In the genomic region with DNA sequence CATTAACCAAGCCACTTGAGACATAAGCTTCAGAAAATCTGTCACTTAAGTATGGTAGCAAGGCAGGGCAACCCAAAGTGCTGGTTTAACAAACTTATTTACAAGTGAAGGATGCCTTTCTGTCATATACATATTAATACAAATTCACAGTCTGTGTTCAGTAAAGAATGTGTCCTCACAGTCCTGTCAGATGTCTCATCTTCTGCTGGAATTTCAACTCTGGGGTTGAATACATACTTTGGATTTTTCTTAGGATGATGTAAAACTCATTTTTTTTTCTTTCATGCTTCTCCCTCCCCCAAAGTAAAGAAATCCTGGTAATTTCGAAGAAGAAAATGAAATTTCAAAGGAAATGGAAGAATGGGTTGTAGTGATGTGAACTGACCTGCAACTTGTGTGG, we compare ENCODE assay signal across 31 mouse cellular contexts. TPM values are rescaled to one million over a fixed set of nuclear protein-coding genes. Genes with fewer than 3 reads are reported as not detected.
"Had no signal": no experiment of that assay in that cellular context is flagged by ENCODE, and none has a peak within 500 bp of the region (broad histone marks: within the 10 kb centered on the region; RNA-seq: fewer than 3 reads in every experiment).

No protein-coding gene starts in this region.

- H3K4me3 ChIP-seq: heart, embryonic 12.5 days; heart, embryonic 13.5 days; heart, embryonic 15.5 days; hindbrain, embryonic 10.5 days; hindbrain, embryonic 12.5 days; hindbrain, embryonic 13.5 days; hindbrain, embryonic 15.5 days; intestine, embryonic 15.5 days; kidney, embryonic 15.5 days; layer of hippocampus, adult 2 months; left cerebral cortex, adult 2 months had no signal

- H3K27ac ChIP-seq: heart, embryonic 13.5 days; heart, embryonic 15.5 days; hindbrain, embryonic 10.5 days; hindbrain, embryonic 12.5 days; hindbrain, embryonic 13.5 days; hindbrain, embryonic 14.5 days; hindbrain, embryonic 15.5 days; hindbrain, postnatal 0 days; intestine, embryonic 15.5 days; kidney, embryonic 15.5 days; kidney, postnatal 0 days; layer of hippocampus, adult 2 months; left cerebral cortex, adult 2 months had no signal

- H3K4me1 ChIP-seq: heart, embryonic 15.5 days; hindbrain, embryonic 10.5 days; hindbrain, embryonic 12.5 days; hindbrain, embryonic 15.5 days; intestine, embryonic 15.5 days; kidney, embryonic 15.5 days had no signal

- DNase-seq: heart, postnatal 10 days; heart, postnatal 14 days; heart, postnatal 36 days; heart, postnatal 4 days; kidney, adult 11 months; kidney, adult 18-20 months; kidney, adult 2 months; kidney, adult 8-10 months; kidney, adult 9 months; kidney, postnatal 10 days; kidney, postnatal 14 days; kidney, postnatal 25 days; kidney, postnatal 36 days; kidney, postnatal 4 days; layer of hippocampus, adult 9-11 months; layer of hippocampus, postnatal 36 days had no signal

RNA-seq across cellular contexts. Expression of a gene that starts 34.8 kb away (rescaled TPM):
- total RNA-seq: hematopoietic stem cell, adult 5-6 weeks had no signal
